Mouse (Mus musculus): ENCODE data around the gene Dlg2. TPM values are rescaled to one million over a fixed set of nuclear protein-coding genes. Genes with fewer than 3 reads are reported as not detected.

The Dlg2 gene
- polyA plus RNA-seq, 1 experiment from 2014 or later: 0.51 TPM

DNA sequence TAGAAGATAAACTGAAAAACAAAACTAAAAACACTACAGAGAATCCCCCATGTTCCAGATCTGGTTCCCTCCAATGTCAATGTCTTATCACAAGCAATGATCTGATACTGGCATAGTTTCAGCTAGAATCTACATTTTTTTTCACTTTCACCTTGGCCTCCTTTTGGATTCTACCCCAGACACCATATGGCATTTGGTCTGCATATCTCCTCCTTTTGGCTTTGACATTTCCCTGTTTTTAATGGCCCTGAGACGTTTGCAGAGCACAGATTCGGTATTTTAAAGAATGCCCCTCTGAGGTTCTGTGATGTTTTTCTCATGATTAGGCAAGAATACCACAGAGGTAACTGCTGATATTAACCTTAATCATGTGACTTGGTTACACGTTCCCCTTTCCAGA is 1984.8 kb downstream of the Dlg2 start:
- Histone ChIP-seq H3K27ac (ENCODE audit: low read length) (no peak overlapping the region), H3K27me3 (ENCODE audit: control insufficient read depth, insufficient read depth, low read depth, low read length) (no peaks in the 10 kb centered on the region), H3K4me1 (ENCODE audit: control insufficient read depth, low read depth, low read length) (no peaks in the 10 kb centered on the region), H3K36me3 (ENCODE audit: control insufficient read depth, insufficient read depth) (no peaks in the 10 kb centered on the region), H3K9me3 (replicated peaks; ENCODE audit: control insufficient read depth, low read length) (no peaks in the 10 kb centered on the region), H3K4me2 (ENCODE audit: low read depth, low read length) (no peak overlapping the region), H3K9ac (ENCODE audit: low read depth, low read length) (no peak overlapping the region), H3K4me3 (ENCODE audit: low read depth, low read length) (no peak overlapping the region)
- ATAC-seq (ENCODE audit: low read depth): no peak
- 47% methylated on average over 3 of the region's 3 CpGs for WGBS (ENCODE audit: insufficient replicate concordance)

DNA sequence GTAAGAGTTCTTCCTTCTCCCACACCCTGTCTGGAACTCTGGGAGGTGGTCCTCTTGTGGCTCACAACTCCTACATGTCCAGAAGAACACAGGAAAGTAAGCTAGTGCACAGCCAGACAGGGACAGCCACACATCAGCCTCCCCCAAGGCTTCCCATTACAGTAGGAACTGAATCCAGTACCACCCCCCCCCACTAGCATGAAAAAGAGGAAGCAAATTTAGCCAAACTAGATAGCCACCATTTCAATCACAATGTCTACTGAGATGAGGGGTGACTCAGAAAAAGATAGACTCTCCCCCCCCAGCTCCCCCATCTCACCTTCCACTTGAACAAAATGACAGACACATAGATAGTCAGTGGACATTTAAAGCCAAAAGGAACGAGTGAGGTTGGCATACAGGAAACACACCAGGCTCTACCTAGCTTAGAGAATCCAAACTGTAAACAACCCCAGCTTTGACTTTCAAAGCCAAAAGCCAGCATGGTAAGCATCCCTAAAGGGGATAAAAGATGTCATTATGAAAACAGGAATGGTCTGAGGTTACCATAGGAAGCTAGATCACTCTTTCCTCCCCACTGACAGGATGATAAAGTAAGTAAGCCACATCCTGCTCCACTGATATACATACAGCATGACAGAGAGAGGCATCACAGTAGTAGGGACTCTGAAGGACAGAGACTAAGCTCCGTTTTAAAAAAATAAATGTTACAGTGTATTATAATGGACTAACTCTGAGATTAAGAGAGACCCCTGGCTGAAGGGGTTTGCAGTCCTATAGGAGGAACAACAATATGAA is 1986.8 kb downstream of the Dlg2 start:
- Histone ChIP-seq H3K9ac (ENCODE audit: low read depth, low read length) (no peak overlapping the region), H3K36me3 (ENCODE audit: control insufficient read depth, insufficient read depth) (no peaks in the 10 kb centered on the region), H3K4me3 (ENCODE audit: low read depth, low read length) (no peak overlapping the region), H3K4me1 (ENCODE audit: control insufficient read depth, low read depth, low read length) (no peaks in the 10 kb centered on the region), H3K27me3 (ENCODE audit: control insufficient read depth, insufficient read depth, low read depth, low read length) (no peaks in the 10 kb centered on the region), H3K9me3 (replicated peaks; ENCODE audit: control insufficient read depth, low read length) (no peaks in the 10 kb centered on the region), H3K27ac (ENCODE audit: low read length) (no peak overlapping the region), H3K4me2 (ENCODE audit: low read depth, low read length) (no peak overlapping the region)
- 20% methylated on average over 2 of the region's 2 CpGs for WGBS (ENCODE audit: insufficient replicate concordance)
- no peak for ATAC-seq (ENCODE audit: low read depth)

DNA sequence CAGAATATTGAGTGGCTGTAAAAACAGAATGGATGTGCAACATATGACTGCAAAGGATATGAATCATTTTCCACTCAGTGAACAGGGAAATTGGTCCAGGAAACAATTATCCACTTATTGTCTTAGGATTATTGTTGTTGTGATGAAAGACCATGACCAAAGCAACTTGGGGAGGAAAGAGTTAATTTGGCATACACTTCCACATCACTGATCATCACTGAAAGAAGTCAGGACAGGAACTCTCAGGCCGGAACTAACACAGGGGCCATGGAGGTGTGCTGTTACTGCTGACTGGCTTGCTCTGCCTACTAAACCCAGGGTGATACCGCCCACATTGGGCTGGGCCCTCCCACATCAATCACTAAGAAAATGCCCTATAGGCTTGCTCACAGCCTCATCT is 1987.8 kb downstream of the Dlg2 start:
- no peak overlapping the region for H3K4me2 ChIP-seq (ENCODE audit: low read depth, low read length)
- no peak for ATAC-seq (ENCODE audit: low read depth)
- no peak overlapping the region for H3K4me3 ChIP-seq (ENCODE audit: low read depth, low read length)
- no peaks in the 10 kb centered on the region for H3K36me3 ChIP-seq (ENCODE audit: control insufficient read depth, insufficient read depth)
- no peaks in the 10 kb centered on the region for H3K9me3 ChIP-seq (replicated peaks; ENCODE audit: control insufficient read depth, low read length)
- 62% methylated on average over 2 of the region's 2 CpGs for WGBS (ENCODE audit: insufficient replicate concordance)
- no peak overlapping the region for H3K27ac ChIP-seq (ENCODE audit: low read length)
- no peaks in the 10 kb centered on the region for H3K4me1 ChIP-seq (ENCODE audit: control insufficient read depth, low read depth, low read length)
- no peaks in the 10 kb centered on the region for H3K27me3 ChIP-seq (ENCODE audit: control insufficient read depth, insufficient read depth, low read depth, low read length)
- no peak overlapping the region for H3K9ac ChIP-seq (ENCODE audit: low read depth, low read length)

DNA sequence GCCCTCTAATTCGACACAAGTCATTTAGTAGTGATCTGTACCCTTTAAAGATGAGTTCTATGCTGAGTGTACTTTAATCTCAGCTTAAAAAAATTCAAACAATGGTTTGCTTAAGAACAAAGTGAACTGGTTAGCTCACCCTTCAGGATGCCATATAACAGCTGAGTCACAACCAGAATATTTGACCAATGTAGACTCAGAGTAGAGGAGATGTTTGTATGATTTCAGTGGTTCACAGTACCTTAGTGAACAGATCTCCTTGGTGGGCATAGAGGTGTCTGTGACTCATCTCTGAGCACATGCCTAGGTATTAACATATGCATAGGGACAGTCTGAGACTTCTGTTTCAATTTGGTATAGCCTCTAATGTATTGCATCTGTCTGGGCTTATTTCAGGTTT is 2002.7 kb downstream of the Dlg2 start:
- no peaks in the 10 kb centered on the region for H3K27me3 ChIP-seq (ENCODE audit: control insufficient read depth, insufficient read depth, low read depth, low read length)
- H3K9me3 ChIP-seq (replicated peaks; ENCODE audit: control insufficient read depth, low read length): no peaks in the 10 kb centered on the region
- no peaks in the 10 kb centered on the region for H3K36me3 ChIP-seq (ENCODE audit: control insufficient read depth, insufficient read depth)
- ATAC-seq (ENCODE audit: low read depth): no peak
- H3K4me3 ChIP-seq (ENCODE audit: low read depth, low read length): no peak overlapping the region
- no peaks in the 10 kb centered on the region for H3K4me1 ChIP-seq (ENCODE audit: control insufficient read depth, low read depth, low read length)
- WGBS (ENCODE audit: insufficient replicate concordance): 33% methylated on average over 1 of the region's 1 CpGs
- H3K4me2 ChIP-seq (ENCODE audit: low read depth, low read length): no peak overlapping the region
- H3K27ac ChIP-seq (ENCODE audit: low read length): no peak overlapping the region
- no peak overlapping the region for H3K9ac ChIP-seq (ENCODE audit: low read depth, low read length)

DNA sequence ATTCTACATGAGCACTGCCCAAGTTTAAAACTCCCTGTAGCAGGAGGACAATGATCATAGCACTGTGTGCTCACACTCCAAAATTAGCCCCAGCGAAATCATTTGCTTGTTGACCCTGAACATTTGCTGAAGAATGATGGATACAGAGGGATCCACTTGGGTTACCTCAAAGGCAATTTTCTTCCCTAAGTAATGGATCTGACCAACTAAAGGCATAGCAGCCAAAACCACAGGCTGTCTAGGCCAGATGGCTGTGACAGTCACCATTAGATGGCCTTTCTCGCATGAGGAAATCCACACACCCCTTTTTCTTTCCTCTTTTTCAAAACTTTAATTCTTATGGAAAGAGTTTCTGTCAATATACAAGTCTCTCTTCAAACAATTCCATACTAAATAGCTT is 2003.3 kb downstream of the Dlg2 start:
- 68% methylated on average over 2 of the region's 2 CpGs for WGBS (ENCODE audit: insufficient replicate concordance)
- Histone ChIP-seq H3K9ac (ENCODE audit: low read depth, low read length) (no peak overlapping the region), H3K4me2 (ENCODE audit: low read depth, low read length) (no peak overlapping the region), H3K4me3 (ENCODE audit: low read depth, low read length) (no peak overlapping the region), H3K4me1 (ENCODE audit: control insufficient read depth, low read depth, low read length) (no peaks in the 10 kb centered on the region), H3K27me3 (ENCODE audit: control insufficient read depth, insufficient read depth, low read depth, low read length) (no peaks in the 10 kb centered on the region), H3K36me3 (ENCODE audit: control insufficient read depth, insufficient read depth) (no peaks in the 10 kb centered on the region), H3K9me3 (replicated peaks; ENCODE audit: control insufficient read depth, low read length) (no peaks in the 10 kb centered on the region), H3K27ac (ENCODE audit: low read length) (no peak overlapping the region)
- no peak for ATAC-seq (ENCODE audit: low read depth)

DNA sequence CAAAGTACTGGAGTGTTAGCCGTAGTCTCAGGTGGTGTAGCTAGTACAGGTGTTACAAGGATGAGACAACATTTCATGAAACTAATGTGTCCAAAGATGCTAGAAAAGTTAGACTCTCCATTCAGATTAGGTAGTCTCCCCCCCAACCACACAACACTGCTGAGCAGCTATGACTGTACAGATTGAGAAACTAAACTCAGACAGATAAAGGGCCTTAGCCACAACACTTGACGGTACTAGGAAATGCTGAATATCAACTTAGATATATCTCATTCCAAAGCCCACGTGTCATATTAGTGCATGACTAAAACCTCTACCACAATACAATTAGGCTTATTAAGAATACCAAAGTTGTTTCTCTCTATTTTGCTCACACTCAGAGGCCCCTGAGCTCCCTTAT is 2006.9 kb downstream of the Dlg2 start:
- Histone ChIP-seq H3K9me3 (replicated peaks; ENCODE audit: control insufficient read depth, low read length) (no peaks in the 10 kb centered on the region), H3K36me3 (ENCODE audit: control insufficient read depth, insufficient read depth) (no peaks in the 10 kb centered on the region), H3K4me3 (ENCODE audit: low read depth, low read length) (no peak overlapping the region), H3K27me3 (ENCODE audit: control insufficient read depth, insufficient read depth, low read depth, low read length) (no peaks in the 10 kb centered on the region), H3K9ac (ENCODE audit: low read depth, low read length) (no peak overlapping the region), H3K4me1 (ENCODE audit: control insufficient read depth, low read depth, low read length) (no peaks in the 10 kb centered on the region), H3K4me2 (ENCODE audit: low read depth, low read length) (no peak overlapping the region), H3K27ac (ENCODE audit: low read length) (no peak overlapping the region)
- 41% methylated on average over 3 of the region's 3 CpGs for WGBS (ENCODE audit: insufficient replicate concordance)
- no peak for ATAC-seq (ENCODE audit: low read depth)

DNA sequence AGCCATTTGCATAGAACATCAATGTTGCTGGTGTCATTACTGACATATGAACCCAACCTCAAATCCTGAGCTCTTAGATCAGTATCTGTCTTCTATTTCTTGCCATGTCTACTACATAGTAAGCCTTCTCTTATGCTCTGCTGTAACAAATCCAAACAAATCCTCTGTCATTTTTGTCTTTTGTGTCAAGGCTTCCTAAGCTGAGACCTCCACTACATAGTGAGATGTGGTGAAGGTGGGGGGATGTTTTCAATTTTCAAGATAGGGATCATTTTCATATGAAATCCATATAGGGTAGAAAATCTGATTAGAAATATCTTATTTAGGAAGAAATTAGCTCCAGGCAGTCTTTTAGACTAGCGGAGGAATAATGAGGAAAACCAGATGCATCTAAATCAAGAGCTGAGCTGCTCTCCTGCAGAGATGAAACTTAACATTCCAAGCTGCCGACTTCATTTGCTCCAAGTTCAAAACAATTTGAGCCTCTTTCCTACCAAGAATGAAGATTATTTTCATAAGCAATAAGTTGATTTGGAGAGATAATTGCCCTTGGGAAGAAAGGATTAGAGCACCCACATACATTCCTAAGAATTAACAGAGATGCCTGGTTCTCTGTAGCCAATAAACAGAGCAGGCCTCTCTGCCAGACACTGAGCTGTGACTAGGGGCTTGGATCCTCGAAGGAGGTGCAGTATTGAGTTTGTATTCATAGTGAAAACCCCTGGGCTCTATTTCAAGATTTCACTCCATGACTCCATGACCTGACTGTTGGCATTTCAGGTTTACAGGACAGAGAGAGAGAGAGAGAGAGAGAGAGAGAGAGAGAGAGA is 2009.6 kb downstream of the Dlg2 start:
- Histone ChIP-seq H3K4me2 (ENCODE audit: low read depth, low read length) (no peak overlapping the region), H3K36me3 (ENCODE audit: control insufficient read depth, insufficient read depth) (no peaks in the 10 kb centered on the region), H3K9me3 (replicated peaks; ENCODE audit: control insufficient read depth, low read length) (no peaks in the 10 kb centered on the region), H3K4me1 (ENCODE audit: control insufficient read depth, low read depth, low read length) (no peaks in the 10 kb centered on the region), H3K4me3 (ENCODE audit: low read depth, low read length) (no peak overlapping the region), H3K9ac (ENCODE audit: low read depth, low read length) (no peak overlapping the region), H3K27me3 (ENCODE audit: control insufficient read depth, insufficient read depth, low read depth, low read length) (no peaks in the 10 kb centered on the region), H3K27ac (ENCODE audit: low read length) (no peak overlapping the region)
- no peak for ATAC-seq (ENCODE audit: low read depth)
- 54% methylated on average over 3 of the region's 3 CpGs for WGBS (ENCODE audit: insufficient replicate concordance)

DNA sequence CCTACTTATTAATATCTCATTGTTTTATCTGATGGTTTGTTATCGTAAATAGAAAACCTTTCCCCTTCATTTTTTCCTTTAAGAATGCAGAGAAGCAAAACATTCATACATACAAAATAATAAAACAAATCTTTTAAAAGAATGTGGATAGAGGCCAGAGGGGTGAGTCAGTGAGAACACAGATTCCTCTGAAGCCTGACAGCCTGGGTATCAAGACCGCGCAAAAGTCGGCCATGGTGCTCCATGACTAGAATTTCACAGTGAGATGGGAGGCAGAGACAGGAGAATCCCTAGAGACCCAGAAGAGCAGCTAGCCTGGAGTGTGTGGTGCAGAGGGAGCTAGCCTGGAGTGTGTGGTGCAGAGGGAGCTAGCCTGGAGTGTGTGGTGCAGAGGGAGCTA is 2010.4 kb downstream of the Dlg2 start:
- H3K4me3 ChIP-seq (ENCODE audit: low read depth, low read length): no peak overlapping the region
- H3K9ac ChIP-seq (ENCODE audit: low read depth, low read length): no peak overlapping the region
- H3K27me3 ChIP-seq (ENCODE audit: control insufficient read depth, insufficient read depth, low read depth, low read length): no peaks in the 10 kb centered on the region
- no peak for ATAC-seq (ENCODE audit: low read depth)
- H3K4me2 ChIP-seq (ENCODE audit: low read depth, low read length): no peak overlapping the region
- H3K27ac ChIP-seq (ENCODE audit: low read length): no peak overlapping the region
- H3K4me1 ChIP-seq (ENCODE audit: control insufficient read depth, low read depth, low read length): no peaks in the 10 kb centered on the region
- H3K36me3 ChIP-seq (ENCODE audit: control insufficient read depth, insufficient read depth): no peaks in the 10 kb centered on the region
- no peaks in the 10 kb centered on the region for H3K9me3 ChIP-seq (replicated peaks; ENCODE audit: control insufficient read depth, low read length)
- 86% methylated on average over 4 of the region's 4 CpGs for WGBS (ENCODE audit: insufficient replicate concordance)

DNA sequence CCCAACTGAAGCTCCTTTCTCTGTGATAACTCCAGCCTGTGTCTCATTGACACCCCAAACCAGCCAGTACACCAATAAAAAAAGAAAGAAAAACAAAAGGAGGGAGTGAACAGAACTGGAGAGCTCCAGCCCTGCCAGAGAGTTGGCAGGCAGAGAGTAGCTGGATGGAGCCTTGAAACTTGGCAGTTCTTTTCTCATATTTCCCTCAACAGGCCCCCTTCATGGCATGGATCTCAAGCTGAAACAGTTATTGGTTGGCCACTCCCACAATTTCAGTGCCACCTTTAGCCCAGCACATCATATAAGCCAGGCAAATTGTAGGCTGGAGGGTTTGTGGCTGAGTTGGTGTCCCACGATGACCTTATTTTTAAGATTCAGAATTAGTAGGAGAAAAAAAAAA is 2015.8 kb downstream of the Dlg2 start:
- H3K27me3 ChIP-seq (ENCODE audit: control insufficient read depth, insufficient read depth, low read depth, low read length): no peaks in the 10 kb centered on the region
- no peak overlapping the region for H3K4me2 ChIP-seq (ENCODE audit: low read depth, low read length)
- H3K9ac ChIP-seq (ENCODE audit: low read depth, low read length): no peak overlapping the region
- H3K4me3 ChIP-seq (ENCODE audit: low read depth, low read length): no peak overlapping the region
- no peaks in the 10 kb centered on the region for H3K36me3 ChIP-seq (ENCODE audit: control insufficient read depth, insufficient read depth)
- H3K4me1 ChIP-seq (ENCODE audit: control insufficient read depth, low read depth, low read length): no peaks in the 10 kb centered on the region
- H3K9me3 ChIP-seq (replicated peaks; ENCODE audit: control insufficient read depth, low read length): no peaks in the 10 kb centered on the region
- WGBS (ENCODE audit: insufficient replicate concordance): 66% methylated on average over 1 of the region's 1 CpGs
- no peak for ATAC-seq (ENCODE audit: low read depth)
- no peak overlapping the region for H3K27ac ChIP-seq (ENCODE audit: low read length)

Data from liver, embryonic 16.5 days (tissue).